Mouse (Mus musculus) ES-Bruce4 (cell line): Measurements from ENCODE around the gene Trpv4.

Source experiments
- CTCF ChIP-seq: IDR thresholded peaks from one replicate; pipeline ENCODE4 v1.8.1; 2011; ENCODE audit warnings: low read depth, low read length
- EP300 ChIP-seq: IDR thresholded peaks from 2 replicates; pipeline ENCODE4 v1.6.1; 2011; ENCODE audit warnings: low read depth, low read length; ENCODE audit not compliant: insufficient read depth
- POLR2A ChIP-seq: IDR thresholded peaks from one replicate; pipeline ENCODE4 v1.8.1; 2011; ENCODE audit warnings: low read length; ENCODE audit not compliant: insufficient read depth

- TF ChIP-seq POLR2A (no peak), CTCF (no peak), EP300 (no peak)
Observed at GRCm38 (mm10) chr5:114589454-114589853, 68.8 kb downstream of the Trpv4 start.
